Mouse (Mus musculus) embryonic facial prominence, embryonic 15.5 days (tissue): Measurements from ENCODE around the gene Gm21828. TPM values are rescaled to one million over a fixed set of nuclear protein-coding genes. Genes with fewer than 3 reads are reported as not detected.
"Not testable (repeated sequence)": the region's sequence is repeated elsewhere in the genome, so short reads cannot be mapped to it uniquely, and the experiment has no call there.

Experiments used
- ATAC-seq: fragments of 200-750 bp; cut with Nextera tagmentation; 2 replicates; pipeline ENCODE4 v1.8.0; 2017; ENCODE audit warnings: low read depth, moderate TSS enrichment; ENCODE audit not compliant: insufficient number of reproducible peaks, low FRiP score, low TSS enrichment
- H3K27ac ChIP-seq: fragments of 300-500 bp; sonication (generic); replicated peaks from 2 replicates; pipeline ENCODE4 v1.5.1; 2015; ENCODE audit warnings: mild to moderate bottlenecking, inconsistent platforms
- H3K27me3 ChIP-seq: fragments of 300-500 bp; sonication (generic); 2 replicates; pipeline ENCODE4 v1.6.1; 2015; ENCODE audit warnings: inconsistent platforms
- H3K36me3 ChIP-seq: fragments of 300-500 bp; sonication (generic); 2 replicates; pipeline ENCODE4 v1.6.1; 2015; ENCODE audit warnings: mild to moderate bottlenecking, inconsistent platforms
- H3K4me1 ChIP-seq: fragments of 300-500 bp; sonication (generic); 2 replicates; pipeline ENCODE4 v1.6.1; 2015; ENCODE audit warnings: inconsistent platforms
- H3K4me2 ChIP-seq: fragments of 300-500 bp; sonication (generic); replicated peaks from 2 replicates; pipeline ENCODE4 v1.6.1; 2015; ENCODE audit warnings: mild to moderate bottlenecking, inconsistent platforms
- H3K4me3 ChIP-seq: fragments of 300-500 bp; sonication (generic); replicated peaks from 2 replicates; pipeline ENCODE4 v1.5.1; 2015; ENCODE audit warnings: mild to moderate bottlenecking, inconsistent platforms
- H3K9ac ChIP-seq: fragments of 300-500 bp; sonication (generic); 2 replicates; pipeline ENCODE4 v1.6.1; 2015; ENCODE audit warnings: inconsistent platforms
- H3K9me3 ChIP-seq: fragments of 300-500 bp; sonication (generic); replicated peaks from 2 replicates; pipeline ENCODE4 v1.6.1; 2016; ENCODE audit warnings: inconsistent platforms
- WGBS: fragments of 180-500 bp; shearing (Covaris S2); methylation state at CpG from one replicate; pipeline ENCODE4 v1.1.7; 2015; 5-methylcytosine and 5-hydroxymethylcytosine counted together
- polyA plus RNA-seq: library from polyadenylated mRNA; unstranded; fragments of >200 nt; fragmentation: Nextera tagmentation; extraction: Ambion mirVana; gene quantifications from 2 replicates; pipeline ENCODE4 v1.2.1, GENCODE M21; 2015

Gene Gm21828
- not detected in 2 replicates for polyA plus RNA-seq

GRCm38 (mm10) chrY:13223828-13224227, at the start of gene Gm21828:
TSS of gene Gm21828 (minus strand) at chrY:13223928.
- H3K9me3 ChIP-seq, ATAC-seq, H3K27ac ChIP-seq, H3K4me3 ChIP-seq, H3K4me2 ChIP-seq, H3K9ac ChIP-seq, H3K4me1 ChIP-seq, H3K27me3 ChIP-seq, H3K36me3 ChIP-seq: not testable (repeated sequence)
- no CpG with 5 or more reads among the region's 3 CpGs for WGBS

GRCm38 (mm10) chrY:13252091-13252490, 28.4 kb upstream of the Gm21828 start, which contains the start of the genes Gm21440 and Gm21454:
TSS of gene Gm21440 (plus strand) at chrY:13252391.
TSS of gene Gm21454 (plus strand) at chrY:13252442.
- H3K4me2 ChIP-seq, ATAC-seq, H3K9ac ChIP-seq, H3K4me3 ChIP-seq, H3K27me3 ChIP-seq, H3K4me1 ChIP-seq, H3K9me3 ChIP-seq, H3K36me3 ChIP-seq, H3K27ac ChIP-seq: not testable (repeated sequence)

Other genes starting within 250 kb of the Gm21828 start
- not detected in 2 replicates for gene Gm20807, start 181.0 kb downstream of the Gm21828 start, polyA plus RNA-seq
- gene Gm21891, start 90.4 kb downstream of the Gm21828 start, polyA plus RNA-seq = not detected in 2 replicates
- gene Gm21425, start 62.0 kb downstream of the Gm21828 start, polyA plus RNA-seq = not detected in 2 replicates
- gene Gm21440, start 28.5 kb upstream of the Gm21828 start, polyA plus RNA-seq = not detected in 2 replicates
- gene Gm21454, start 28.5 kb upstream of the Gm21828 start, polyA plus RNA-seq = not detected in 2 replicates
- not detected in 2 replicates for gene Gm21725, start 125.1 kb upstream of the Gm21828 start, polyA plus RNA-seq
- gene Gm21866, start 241.7 kb upstream of the Gm21828 start, polyA plus RNA-seq = not detected in 2 replicates